Mouse (Mus musculus): ENCODE measurements at regions not wholly inside any gene's neighbourhood (a gene's known extent, or its start where the extent isn't known, plus 50 kb on each side); places are given as distances from the start of the nearest gene placed in this dataset.

DNA sequence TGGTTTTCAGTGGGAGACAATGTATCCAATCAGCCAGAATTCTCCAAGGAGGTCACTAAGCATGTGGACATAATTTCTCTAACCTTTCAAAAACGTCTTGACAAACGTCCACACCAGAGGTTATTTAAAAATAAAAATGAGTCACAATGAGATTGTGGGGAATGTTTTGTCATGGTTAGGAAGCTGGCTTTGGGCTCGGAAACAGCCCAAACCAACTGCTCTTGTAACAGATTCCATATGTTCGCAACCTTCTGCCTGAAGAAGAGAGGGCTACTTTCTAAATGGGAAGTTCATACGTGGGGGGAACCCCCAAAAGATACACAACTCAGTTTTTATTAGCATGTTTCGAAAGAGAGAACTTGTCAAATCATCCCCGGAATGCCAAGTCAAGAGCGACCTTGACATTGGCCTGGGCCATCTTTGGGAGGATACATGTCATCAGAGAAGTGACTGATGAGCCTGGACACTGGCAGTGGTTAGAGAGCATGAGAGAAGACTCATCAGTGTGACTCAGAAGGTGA, 111.6 kb upstream of the Pik3r1 start:
- DNase-seq (ENCODE audit: inconsistent age in 2 of 2, low spot score in 1 of 2) = peak; percentile 79 to 94

DNA sequence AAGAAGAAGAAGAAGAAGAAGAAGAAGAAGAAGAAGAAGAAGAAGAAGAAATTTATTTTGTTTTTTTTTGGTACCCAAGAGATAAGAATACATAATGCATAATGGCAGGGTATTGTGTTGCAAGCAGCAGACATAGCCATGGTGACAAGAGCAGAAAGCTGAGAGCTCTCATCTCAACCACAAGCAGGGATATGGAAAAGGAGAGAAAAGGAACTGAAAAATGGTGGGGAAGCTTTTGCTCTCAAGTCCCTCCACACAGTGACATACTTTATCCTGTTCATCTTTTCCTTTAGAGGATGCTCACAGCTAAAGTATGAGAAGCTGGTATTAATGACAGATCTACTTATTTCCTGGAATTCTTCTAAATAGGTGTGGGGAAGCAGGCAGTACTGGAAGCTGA, 115.2 kb upstream of the Pik3r1 start:
- DNase-seq (ENCODE audit: inconsistent age in 2 of 2, low spot score in 1 of 2) = no peak

DNA sequence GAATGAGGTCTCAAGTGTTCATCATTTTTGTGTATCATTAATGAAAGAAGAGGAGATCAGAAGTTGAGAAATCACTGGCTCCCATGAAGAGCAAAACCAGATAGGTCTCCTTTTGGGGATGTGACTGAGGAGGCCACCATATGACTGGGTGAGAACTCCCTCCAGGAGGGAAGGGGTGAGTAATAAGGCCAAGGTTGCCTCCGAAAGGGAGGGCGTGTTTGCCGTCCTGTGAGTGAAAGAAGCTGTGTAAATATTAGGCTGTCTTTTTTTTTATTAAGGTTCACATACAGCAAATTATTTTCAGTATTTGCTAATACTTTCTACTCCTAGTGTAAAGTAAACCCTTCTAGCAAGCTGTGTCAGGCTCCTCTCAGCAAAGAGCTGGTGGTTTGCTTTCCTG, 116.7 kb upstream of the Pik3r1 start:
- DNase-seq (ENCODE audit: inconsistent age in 2 of 2, low spot score in 1 of 2) = peak in 1 of 2 experiments; percentile 61

- no peak for DNase-seq (ENCODE audit: inconsistent age in 2 of 2, low spot score in 1 of 2)
Observed at GRCm38 (mm10) chr13:101891473-101891872, 123.5 kb upstream of the Pik3r1 start.

GRCm38 (mm10) chr13:101893035-101893600, 125.1 kb upstream of the Pik3r1 start:
- DNase-seq (ENCODE audit: inconsistent age in 2 of 2, low spot score in 1 of 2) = no peak

- DNase-seq (ENCODE audit: inconsistent age in 2 of 2, low spot score in 1 of 2) = no peak
Observed at GRCm38 (mm10) chr13:101895161-101895560, 127.1 kb upstream of the Pik3r1 start.

- DNase-seq (ENCODE audit: inconsistent age in 2 of 2, low spot score in 1 of 2) = no peak
Observed at GRCm38 (mm10) chr13:101895686-101896085, 127.7 kb upstream of the Pik3r1 start.

- DNase-seq (ENCODE audit: inconsistent age in 2 of 2, low spot score in 1 of 2) = no peak
Observed at GRCm38 (mm10) chr13:101896946-101897345, 128.9 kb upstream of the Pik3r1 start.

- no peak for DNase-seq (ENCODE audit: inconsistent age in 2 of 2, low spot score in 1 of 2)
Observed at GRCm38 (mm10) chr13:101902213-101902612, 134.2 kb upstream of the Pik3r1 start.

DNA sequence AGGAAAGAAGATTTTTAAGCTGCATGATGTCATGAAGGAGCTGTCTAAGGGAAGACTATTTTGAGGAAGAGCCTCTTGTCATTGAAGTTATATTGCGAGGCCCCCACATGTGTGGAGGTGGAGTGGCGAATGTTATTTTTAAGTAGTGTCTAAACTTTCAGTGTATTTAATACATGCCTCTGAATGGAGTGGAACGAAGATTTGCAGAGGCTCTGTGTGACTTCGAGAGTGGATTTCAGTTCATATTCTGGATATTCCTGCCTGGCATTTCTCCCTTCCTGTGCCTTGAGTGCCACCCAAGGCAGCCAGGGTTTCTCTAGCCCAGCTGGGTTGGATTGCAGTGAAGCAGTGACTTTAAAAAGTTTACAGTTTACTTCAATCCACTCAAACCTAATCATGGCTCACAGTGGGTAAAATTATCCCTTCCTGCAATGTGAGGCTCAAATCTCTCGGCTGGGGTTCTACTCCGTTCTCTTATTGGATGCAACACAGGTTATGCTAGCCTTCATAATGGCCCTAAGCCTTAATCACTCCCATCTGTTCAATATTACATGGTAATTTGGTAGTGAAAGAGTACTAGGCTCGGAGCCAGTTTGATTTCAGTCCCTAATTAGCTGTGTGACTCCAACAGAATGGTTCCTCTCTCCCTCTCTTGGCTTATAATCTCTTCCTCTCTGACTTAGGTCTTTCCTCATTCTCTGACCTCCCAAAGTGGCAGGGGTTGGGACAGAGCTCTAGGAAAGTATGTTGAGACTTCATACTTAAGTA, 138.1 kb upstream of the Pik3r1 start:
- DNase-seq (ENCODE audit: inconsistent age in 2 of 2, low spot score in 1 of 2) = no peak

GRCm38 (mm10) chr13:101909026-101909425, 141.0 kb upstream of the Pik3r1 start:
- peak; percentile 27 to 46 for DNase-seq (ENCODE audit: inconsistent age in 2 of 2, low spot score in 1 of 2)

GRCm38 (mm10) chr13:101910687-101911086, 142.7 kb upstream of the Pik3r1 start:
- DNase-seq (ENCODE audit: inconsistent age in 2 of 2, low spot score in 1 of 2) = no peak

- DNase-seq (ENCODE audit: inconsistent age in 2 of 2, low spot score in 1 of 2) = no peak
Observed at GRCm38 (mm10) chr13:101914132-101914531, 146.1 kb upstream of the Pik3r1 start.

DNA sequence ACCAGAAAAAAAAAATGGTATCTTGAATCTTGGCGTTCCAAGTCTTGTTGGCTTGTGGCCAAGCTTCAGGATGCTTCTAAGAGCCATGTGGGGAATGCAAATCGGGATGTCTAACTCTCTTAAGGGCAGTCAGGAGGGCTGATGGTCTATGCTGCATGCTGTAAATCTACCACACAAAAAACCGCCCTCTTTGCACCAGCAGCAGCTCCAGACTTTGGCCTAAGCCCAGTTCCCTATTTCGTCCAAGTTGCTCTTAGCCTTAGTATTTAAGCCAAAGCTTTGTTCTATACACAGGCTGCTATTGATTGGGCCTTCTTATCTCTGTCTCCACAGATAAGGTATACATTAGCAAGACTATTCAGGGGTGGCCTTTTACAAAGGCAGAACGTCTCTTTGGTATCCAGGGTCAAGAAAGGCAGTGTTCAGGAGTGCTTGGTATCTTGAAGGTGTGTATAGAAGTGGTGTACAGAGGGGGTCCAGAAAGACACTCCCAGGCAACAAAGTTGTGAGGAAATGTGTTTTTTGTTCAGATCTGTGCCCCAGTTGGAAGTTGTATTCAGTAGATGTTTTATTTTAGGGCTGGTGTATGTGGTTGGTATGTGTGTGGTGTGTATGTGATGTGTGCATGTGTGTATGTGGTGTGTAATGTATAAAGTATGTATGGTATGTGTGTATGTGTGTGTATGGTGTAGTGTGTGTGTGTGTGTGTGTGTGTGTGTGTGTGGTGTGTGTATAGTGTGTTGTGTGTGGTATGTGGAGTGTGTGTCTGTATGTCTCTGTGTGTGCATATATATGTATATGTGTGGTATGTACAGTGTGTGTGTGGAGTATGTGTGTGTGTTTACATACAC, 146.9 kb upstream of the Pik3r1 start:
- DNase-seq (ENCODE audit: inconsistent age in 2 of 2, low spot score in 1 of 2) = peak in 1 of 2 experiments; percentile 37

DNA sequence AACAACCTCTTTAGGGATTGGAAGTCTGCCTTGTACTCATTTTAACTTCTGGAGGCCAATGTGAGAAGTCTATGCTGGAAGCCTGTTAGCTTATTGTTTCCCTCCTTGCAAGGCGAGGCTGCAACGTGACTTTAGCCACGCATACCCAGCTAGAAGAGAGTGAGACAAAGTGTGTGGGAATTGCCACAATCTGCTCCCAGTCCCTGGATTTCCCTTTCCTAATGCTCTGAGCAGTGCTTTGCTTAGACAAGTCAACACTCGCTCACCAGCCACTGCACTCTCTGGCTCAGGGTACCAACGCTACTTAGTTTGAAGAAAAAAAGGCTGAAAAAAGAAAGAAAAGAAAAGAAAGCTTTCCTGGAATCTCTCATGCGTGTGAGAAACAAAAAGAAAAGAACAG, 147.5 kb upstream of the Pik3r1 start:
- no peak for DNase-seq (ENCODE audit: inconsistent age in 2 of 2, low spot score in 1 of 2)

GRCm38 (mm10) chr13:101915948-101916594, 148.1 kb upstream of the Pik3r1 start:
- DNase-seq (ENCODE audit: inconsistent age in 2 of 2, low spot score in 1 of 2) = no peak

DNA sequence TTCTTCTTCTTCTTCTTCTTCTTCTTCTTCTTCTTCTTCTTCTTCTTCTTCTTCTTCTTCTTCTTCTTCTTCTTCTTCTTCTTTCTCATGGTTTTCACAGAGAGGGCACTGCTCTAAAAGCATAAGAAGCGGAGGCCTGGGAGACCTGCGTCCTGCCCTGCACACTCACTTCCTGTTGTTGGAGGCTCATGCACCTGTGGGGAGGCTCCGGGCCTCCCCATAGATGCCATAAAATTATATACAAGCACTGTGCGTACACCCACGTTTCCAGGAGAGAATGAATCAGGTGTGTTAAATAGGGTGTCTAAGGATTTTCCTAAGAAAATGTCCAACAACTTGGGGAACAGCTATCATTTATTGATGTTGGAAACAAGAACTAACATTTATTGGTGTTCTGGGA, 148.9 kb upstream of the Pik3r1 start:
- no peak for DNase-seq (ENCODE audit: inconsistent age in 2 of 2, low spot score in 1 of 2)

GRCm38 (mm10) chr13:101918185-101918584, 150.2 kb upstream of the Pik3r1 start:
- no peak for DNase-seq (ENCODE audit: inconsistent age in 2 of 2, low spot score in 1 of 2)

GRCm38 (mm10) chr13:101919266-101919665, 151.2 kb upstream of the Pik3r1 start:
- no peak for DNase-seq (ENCODE audit: inconsistent age in 2 of 2, low spot score in 1 of 2)

DNA sequence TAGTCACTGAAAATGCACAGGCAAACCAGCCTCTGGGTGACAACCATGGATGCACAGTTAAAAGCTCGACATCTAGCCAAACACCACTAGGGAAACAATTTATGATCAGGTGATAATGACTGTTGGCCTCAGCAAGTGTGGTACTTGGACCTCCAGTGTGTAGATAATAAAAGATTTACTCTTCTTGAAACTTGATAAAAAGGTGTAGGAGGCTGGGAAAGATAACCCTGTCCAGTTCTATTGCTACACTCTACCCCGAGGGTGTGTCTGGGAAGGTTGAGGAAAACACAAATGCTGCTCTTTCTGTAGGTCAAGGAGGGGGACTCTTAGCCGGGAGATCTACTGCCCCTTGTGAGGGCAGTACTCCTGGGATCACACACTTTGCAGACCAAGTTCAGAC, 152.4 kb upstream of the Pik3r1 start:
- no peak for DNase-seq (ENCODE audit: inconsistent age in 2 of 2, low spot score in 1 of 2)

DNA sequence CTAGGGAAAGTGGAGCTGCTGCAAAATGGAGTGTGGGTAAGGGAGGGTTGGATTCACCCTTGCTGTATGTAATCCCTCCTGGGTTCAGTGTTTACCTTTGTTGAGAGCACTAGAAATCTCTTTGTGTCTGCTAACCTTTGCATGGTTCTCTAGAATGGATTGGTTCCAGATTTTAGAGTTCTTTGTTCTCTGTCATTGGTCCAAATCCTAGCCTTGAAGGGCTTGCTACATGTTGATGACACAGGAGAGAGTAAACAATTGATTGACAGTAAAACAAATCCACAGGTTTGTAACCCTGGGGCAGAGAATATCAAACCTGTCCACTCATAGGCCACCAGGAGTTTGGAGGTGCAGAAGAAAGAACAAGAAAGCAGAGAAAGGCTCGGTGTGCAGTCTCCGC, 156.6 kb upstream of the Pik3r1 start:
- no peak for DNase-seq (ENCODE audit: inconsistent age in 2 of 2, low spot score in 1 of 2)
